Mouse (Mus musculus): ENCODE data around the gene Rnf220. TPM values are rescaled to one million over a fixed set of nuclear protein-coding genes. Genes with fewer than 3 reads are reported as not detected.

Rnf220 gene
- polyA plus RNA-seq, 1 experiment from 2014 or later = 73.4 TPM

- ATAC-seq (ENCODE audit: low read depth) = no peak
- Histone ChIP-seq H3K4me2 (ENCODE audit: low read depth, low read length) (no peak overlapping the region), H3K27ac (ENCODE audit: low read depth, low read length) (no peak overlapping the region), H3K27me3 (ENCODE audit: control insufficient read depth, insufficient read depth, low read length) (peaks cover 16% of the 10 kb centered on the region), H3K36me3 (ENCODE audit: control insufficient read depth, insufficient read depth, low read length) (no peaks in the 10 kb centered on the region), H3K4me1 (ENCODE audit: control insufficient read depth, insufficient read depth, low read length) (no peaks in the 10 kb centered on the region; the same call in 1 of the 2 replicates), H3K9me3 (ENCODE audit: control insufficient read depth, low read length) (no peaks in the 10 kb centered on the region), H3K9ac (replicated peaks; ENCODE audit: low read depth, low read length) (no peak overlapping the region), H3K4me3 (ENCODE audit: low read depth, low read length) (no peak overlapping the region)
- 89% methylated on average over 14 of the region's 14 CpGs for WGBS
Measured at GRCm38 (mm10) chr4:117473291-117473984, 23.4 kb downstream of the Rnf220 start.

GRCm38 (mm10) chr4:117469471-117469870 is 27.4 kb downstream of the Rnf220 start:
- H3K27me3 ChIP-seq (ENCODE audit: control insufficient read depth, insufficient read depth, low read length) = peaks cover 6% of the 10 kb centered on the region
- ATAC-seq (ENCODE audit: low read depth) = no peak
- H3K4me1 ChIP-seq (ENCODE audit: control insufficient read depth, insufficient read depth, low read length) = no peaks in the 10 kb centered on the region
- no peak overlapping the region for H3K4me3 ChIP-seq (ENCODE audit: low read depth, low read length)
- H3K36me3 ChIP-seq (ENCODE audit: control insufficient read depth, insufficient read depth, low read length) = no peaks in the 10 kb centered on the region
- 82% methylated on average over 4 of the region's 4 CpGs for WGBS
- no peaks in the 10 kb centered on the region for H3K9me3 ChIP-seq (ENCODE audit: control insufficient read depth, low read length)
- H3K9ac ChIP-seq (replicated peaks; ENCODE audit: low read depth, low read length) = no peak overlapping the region
- no peak overlapping the region for H3K27ac ChIP-seq (ENCODE audit: low read depth, low read length)
- H3K4me2 ChIP-seq (ENCODE audit: low read depth, low read length) = no peak overlapping the region

GRCm38 (mm10) chr4:117467936-117468335 is 28.9 kb downstream of the Rnf220 start:
- Histone ChIP-seq H3K4me2 (ENCODE audit: low read depth, low read length) (no peak overlapping the region), H3K4me1 (ENCODE audit: control insufficient read depth, insufficient read depth, low read length) (no peaks in the 10 kb centered on the region), H3K27ac (ENCODE audit: low read depth, low read length) (no peak overlapping the region), H3K27me3 (ENCODE audit: control insufficient read depth, insufficient read depth, low read length) (no peaks in the 10 kb centered on the region), H3K9me3 (ENCODE audit: control insufficient read depth, low read length) (no peaks in the 10 kb centered on the region), H3K4me3 (ENCODE audit: low read depth, low read length) (no peak overlapping the region), H3K36me3 (ENCODE audit: control insufficient read depth, insufficient read depth, low read length) (no peaks in the 10 kb centered on the region), H3K9ac (replicated peaks; ENCODE audit: low read depth, low read length) (no peak overlapping the region)
- ATAC-seq (ENCODE audit: low read depth) = no peak
- 88% methylated on average over 7 of the region's 7 CpGs for WGBS

- no peaks in the 10 kb centered on the region for H3K27me3 ChIP-seq (ENCODE audit: control insufficient read depth, insufficient read depth, low read length)
- ATAC-seq (ENCODE audit: low read depth) = no peak
- no peaks in the 10 kb centered on the region for H3K9me3 ChIP-seq (ENCODE audit: control insufficient read depth, low read length)
- H3K4me2 ChIP-seq (ENCODE audit: low read depth, low read length) = no peak overlapping the region
- 95% methylated on average over 1 of the region's 1 CpGs for WGBS
- H3K4me3 ChIP-seq (ENCODE audit: low read depth, low read length) = no peak overlapping the region
- H3K4me1 ChIP-seq (ENCODE audit: control insufficient read depth, insufficient read depth, low read length) = no peaks in the 10 kb centered on the region
- H3K27ac ChIP-seq (ENCODE audit: low read depth, low read length) = no peak overlapping the region
- H3K9ac ChIP-seq (replicated peaks; ENCODE audit: low read depth, low read length) = no peak overlapping the region
- no peaks in the 10 kb centered on the region for H3K36me3 ChIP-seq (ENCODE audit: control insufficient read depth, insufficient read depth, low read length)
Measured at GRCm38 (mm10) chr4:117449151-117449550, 47.7 kb downstream of the Rnf220 start.

GRCm38 (mm10) chr4:117447926-117448325 is 48.9 kb downstream of the Rnf220 start:
- H3K27me3 ChIP-seq (ENCODE audit: control insufficient read depth, insufficient read depth, low read length) = no peaks in the 10 kb centered on the region
- no peak for ATAC-seq (ENCODE audit: low read depth)
- WGBS = 94% methylated on average over 3 of the region's 3 CpGs

GRCm38 (mm10) chr4:117445516-117446207 is 51.2 kb downstream of the Rnf220 start:
- Histone ChIP-seq H3K4me2 (ENCODE audit: low read depth, low read length) (no peak overlapping the region), H3K4me3 (ENCODE audit: low read depth, low read length) (no peak overlapping the region), H3K9ac (replicated peaks; ENCODE audit: low read depth, low read length) (no peak overlapping the region), H3K4me1 (ENCODE audit: control insufficient read depth, insufficient read depth, low read length) (no peaks in the 10 kb centered on the region), H3K27ac (ENCODE audit: low read depth, low read length) (no peak overlapping the region), H3K9me3 (ENCODE audit: control insufficient read depth, low read length) (no peaks in the 10 kb centered on the region), H3K36me3 (ENCODE audit: control insufficient read depth, insufficient read depth, low read length) (no peaks in the 10 kb centered on the region), H3K27me3 (ENCODE audit: control insufficient read depth, insufficient read depth, low read length) (no peaks in the 10 kb centered on the region)
- no peak for ATAC-seq (ENCODE audit: low read depth)
- 83% methylated on average over 19 of the region's 19 CpGs for WGBS

More at GRCm38 (mm10) chr4:117447926-117448325, 48.9 kb downstream of the Rnf220 start:
- Histone ChIP-seq H3K27ac (ENCODE audit: low read depth, low read length) (no peak overlapping the region), H3K4me1 (ENCODE audit: control insufficient read depth, insufficient read depth, low read length) (no peaks in the 10 kb centered on the region), H3K9ac (replicated peaks; ENCODE audit: low read depth, low read length) (no peak overlapping the region), H3K9me3 (ENCODE audit: control insufficient read depth, low read length) (no peaks in the 10 kb centered on the region), H3K4me3 (ENCODE audit: low read depth, low read length) (no peak overlapping the region), H3K36me3 (ENCODE audit: control insufficient read depth, insufficient read depth, low read length) (no peaks in the 10 kb centered on the region), H3K4me2 (ENCODE audit: low read depth, low read length) (no peak overlapping the region)

- no peak for ATAC-seq (ENCODE audit: low read depth)
- Histone ChIP-seq H3K4me2 (ENCODE audit: low read depth, low read length) (no peak overlapping the region), H3K27ac (ENCODE audit: low read depth, low read length) (no peak overlapping the region), H3K36me3 (ENCODE audit: control insufficient read depth, insufficient read depth, low read length) (no peaks in the 10 kb centered on the region), H3K4me1 (ENCODE audit: control insufficient read depth, insufficient read depth, low read length) (no peaks in the 10 kb centered on the region), H3K9ac (replicated peaks; ENCODE audit: low read depth, low read length) (no peak overlapping the region), H3K4me3 (ENCODE audit: low read depth, low read length) (no peak overlapping the region), H3K27me3 (ENCODE audit: control insufficient read depth, insufficient read depth, low read length) (peaks cover 8% of the 10 kb centered on the region; the same call in 1 of the 2 replicates), H3K9me3 (ENCODE audit: control insufficient read depth, low read length) (no peaks in the 10 kb centered on the region)
- 75% methylated on average over 3 of the region's 3 CpGs for WGBS
Measured at GRCm38 (mm10) chr4:117438919-117439318, 57.9 kb downstream of the Rnf220 start.

GRCm38 (mm10) chr4:117438064-117438463 is 58.8 kb downstream of the Rnf220 start:
- no peak for ATAC-seq (ENCODE audit: low read depth)
- no peak overlapping the region for H3K27ac ChIP-seq (ENCODE audit: low read depth, low read length)
- H3K4me3 ChIP-seq (ENCODE audit: low read depth, low read length) = no peak overlapping the region
- peaks cover 8% of the 10 kb centered on the region; the same call in 1 of the 2 replicates for H3K27me3 ChIP-seq (ENCODE audit: control insufficient read depth, insufficient read depth, low read length)
- H3K9me3 ChIP-seq (ENCODE audit: control insufficient read depth, low read length) = no peaks in the 10 kb centered on the region
- no peaks in the 10 kb centered on the region for H3K36me3 ChIP-seq (ENCODE audit: control insufficient read depth, insufficient read depth, low read length)
- no peak overlapping the region for H3K4me2 ChIP-seq (ENCODE audit: low read depth, low read length)
- H3K9ac ChIP-seq (replicated peaks; ENCODE audit: low read depth, low read length) = no peak overlapping the region
- WGBS = 87% methylated on average over 14 of the region's 14 CpGs
- H3K4me1 ChIP-seq (ENCODE audit: control insufficient read depth, insufficient read depth, low read length) = no peaks in the 10 kb centered on the region

GRCm38 (mm10) chr4:117436995-117437660 is 59.7 kb downstream of the Rnf220 start:
- Histone ChIP-seq H3K4me3 (ENCODE audit: low read depth, low read length) (no peak overlapping the region), H3K36me3 (ENCODE audit: control insufficient read depth, insufficient read depth, low read length) (no peaks in the 10 kb centered on the region), H3K4me2 (ENCODE audit: low read depth, low read length) (no peak overlapping the region), H3K4me1 (ENCODE audit: control insufficient read depth, insufficient read depth, low read length) (no peaks in the 10 kb centered on the region), H3K27ac (ENCODE audit: low read depth, low read length) (no peak overlapping the region), H3K27me3 (ENCODE audit: control insufficient read depth, insufficient read depth, low read length) (peaks cover 8% of the 10 kb centered on the region; the same call in 1 of the 2 replicates), H3K9ac (replicated peaks; ENCODE audit: low read depth, low read length) (no peak overlapping the region), H3K9me3 (ENCODE audit: control insufficient read depth, low read length) (no peaks in the 10 kb centered on the region)
- ATAC-seq (ENCODE audit: low read depth) = no peak
- 42% methylated on average over 14 of the region's 14 CpGs for WGBS
